Mouse (Mus musculus): Measurements from ENCODE around the gene Pou3f4. TPM values are rescaled to one million over a fixed set of nuclear protein-coding genes. Genes with fewer than 3 reads are reported as not detected.
A peak's percentile ranks its signal among the peaks of the same experiment; 100 is the strongest.
"Not testable (repeated sequence)": the region's sequence is repeated elsewhere in the genome, so short reads cannot be mapped to it uniquely, and the experiment has no call there.

The Pou3f4 gene
- not detected in 2 replicates for polyA plus RNA-seq (2015; fragmentation: Nextera tagmentation; extraction: Ambion mirVana)

- Histone ChIP-seq H3K27ac (no peak within 1 kb of the TSS), H3K27me3 (peaks cover 41% of the 10 kb centered on the region), H3K9me3 (replicated peaks) (no peaks in the 10 kb centered on the region), H3K4me2 (peak within 1 kb of the TSS; percentile 50), H3K4me1 (replicated peaks) (no peaks in the 10 kb centered on the region), H3K4me3 (replicated peaks) (peak within 1 kb of the TSS; percentile 18; the same call in 1 of the 2 replicates), H3K36me3 (no peaks in the 10 kb centered on the region), H3K9ac (no peak within 1 kb of the TSS)
- DNase-seq (no peak), ATAC-seq (ENCODE audit: low read depth) (peak; percentile 58)
- WGBS (ENCODE audit: insufficient replicate concordance): 23% methylated on average over 20 of the region's 20 CpGs
Observed at GRCm38 (mm10) chrX:110814151-110814571, at the start of gene Pou3f4. Pou3f4 (plus strand) TSS chrX:110814280.

- Histone ChIP-seq H3K27ac (no peak overlapping the region), H3K27me3 (no peaks in the 10 kb centered on the region), H3K9ac (no peak overlapping the region), H3K4me2 (no peak overlapping the region), H3K9me3 (replicated peaks) (no peaks in the 10 kb centered on the region), H3K4me3 (replicated peaks) (no peak overlapping the region), H3K4me1 (replicated peaks) (no peaks in the 10 kb centered on the region), H3K36me3 (no peaks in the 10 kb centered on the region)
- ATAC-seq (ENCODE audit: low read depth) (no peak), DNase-seq (no peak)
- WGBS (ENCODE audit: insufficient replicate concordance): 27% methylated on average over 1 of the region's 1 CpGs
Observed at GRCm38 (mm10) chrX:110765939-110766338, 48.1 kb upstream of the Pou3f4 start.

GRCm38 (mm10) chrX:110774807-110775206, 39.3 kb upstream of the Pou3f4 start:
- H3K9ac ChIP-seq; H3K9me3 ChIP-seq (replicated peaks); ATAC-seq (ENCODE audit: low read depth); H3K27me3 ChIP-seq; H3K4me2 ChIP-seq; H3K4me3 ChIP-seq (replicated peaks); H3K27ac ChIP-seq; DNase-seq; H3K4me1 ChIP-seq (replicated peaks); H3K36me3 ChIP-seq: not testable (repeated sequence)

- Histone ChIP-seq H3K4me3 (replicated peaks) (no peak overlapping the region), H3K27me3 (no peaks in the 10 kb centered on the region), H3K36me3 (no peaks in the 10 kb centered on the region), H3K9ac (no peak overlapping the region), H3K4me1 (replicated peaks) (no peaks in the 10 kb centered on the region), H3K27ac (no peak overlapping the region), H3K4me2 (no peak overlapping the region), H3K9me3 (replicated peaks) (no peaks in the 10 kb centered on the region)
- 53% methylated on average over 2 of the region's 2 CpGs for WGBS (ENCODE audit: insufficient replicate concordance)
- DNase-seq (no peak), ATAC-seq (ENCODE audit: low read depth) (no peak)
Observed at GRCm38 (mm10) chrX:110802502-110802901, 11.6 kb upstream of the Pou3f4 start.

GRCm38 (mm10) chrX:110810001-110810578, 4.0 kb upstream of the Pou3f4 start:
- H3K9me3 ChIP-seq (replicated peaks): no peaks in the 10 kb centered on the region
- no peak overlapping the region for H3K9ac ChIP-seq
- no peaks in the 10 kb centered on the region for H3K36me3 ChIP-seq
- no peak overlapping the region for H3K4me2 ChIP-seq
- H3K27me3 ChIP-seq: peaks cover 20% of the 10 kb centered on the region
- H3K4me3 ChIP-seq (replicated peaks): no peak overlapping the region
- H3K27ac ChIP-seq: no peak overlapping the region
- no peaks in the 10 kb centered on the region for H3K4me1 ChIP-seq (replicated peaks)
- no peak for DNase-seq
- no peak for ATAC-seq (ENCODE audit: low read depth)
- WGBS (ENCODE audit: insufficient replicate concordance): 47% methylated on average over 4 of the region's 4 CpGs

GRCm38 (mm10) chrX:110810753-110811506, 3.1 kb upstream of the Pou3f4 start:
- DNase-seq (no peak), ATAC-seq (ENCODE audit: low read depth) (no peak)
- H3K36me3 ChIP-seq: no peaks in the 10 kb centered on the region
- peaks cover 28% of the 10 kb centered on the region for H3K27me3 ChIP-seq
- no peak overlapping the region for H3K9ac ChIP-seq
- H3K9me3 ChIP-seq (replicated peaks): no peaks in the 10 kb centered on the region
- 38% methylated on average over 5 of the region's 5 CpGs for WGBS (ENCODE audit: insufficient replicate concordance)
- no peak overlapping the region for H3K27ac ChIP-seq
- H3K4me2 ChIP-seq: no peak overlapping the region
- H3K4me3 ChIP-seq (replicated peaks): no peak overlapping the region
- H3K4me1 ChIP-seq (replicated peaks): no peaks in the 10 kb centered on the region

GRCm38 (mm10) chrX:110812071-110812470, 2.0 kb upstream of the Pou3f4 start:
- Histone ChIP-seq H3K4me1 (replicated peaks) (no peaks in the 10 kb centered on the region), H3K9ac (no peak overlapping the region), H3K27ac (no peak overlapping the region), H3K36me3 (no peaks in the 10 kb centered on the region), H3K4me3 (replicated peaks) (no peak overlapping the region), H3K27me3 (peaks cover 38% of the 10 kb centered on the region), H3K4me2 (no peak overlapping the region), H3K9me3 (replicated peaks) (no peaks in the 10 kb centered on the region)
- DNase-seq: no peak
- 26% methylated on average over 5 of the region's 5 CpGs for WGBS (ENCODE audit: insufficient replicate concordance)
- no peak for ATAC-seq (ENCODE audit: low read depth)

- peaks cover 41% of the 10 kb centered on the region for H3K27me3 ChIP-seq
- H3K9me3 ChIP-seq (replicated peaks): no peaks in the 10 kb centered on the region
- H3K4me1 ChIP-seq (replicated peaks): no peaks in the 10 kb centered on the region
- no peak overlapping the region for H3K27ac ChIP-seq
- H3K36me3 ChIP-seq: no peaks in the 10 kb centered on the region
- no peak for DNase-seq
- H3K9ac ChIP-seq: no peak overlapping the region
- WGBS (ENCODE audit: insufficient replicate concordance): 17% methylated on average over 5 of the region's 5 CpGs
- ATAC-seq (ENCODE audit: low read depth): no peak
- no peak overlapping the region for H3K4me3 ChIP-seq (replicated peaks)
- H3K4me2 ChIP-seq: no peak overlapping the region
Observed at GRCm38 (mm10) chrX:110813401-110813800, 679 bp upstream of the Pou3f4 start.

- 13% methylated on average over 52 of the region's 52 CpGs for WGBS (ENCODE audit: insufficient replicate concordance)
- no peak overlapping the region for H3K27ac ChIP-seq
- H3K4me2 ChIP-seq: peak overlapping the region; percentile 50
- no peaks in the 10 kb centered on the region for H3K9me3 ChIP-seq (replicated peaks)
- peak overlapping the region; percentile 18; the same call in 1 of the 2 replicates for H3K4me3 ChIP-seq (replicated peaks)
- H3K27me3 ChIP-seq: peaks cover 41% of the 10 kb centered on the region
- no peaks in the 10 kb centered on the region for H3K4me1 ChIP-seq (replicated peaks)
- H3K36me3 ChIP-seq: no peaks in the 10 kb centered on the region
- no peak for DNase-seq
- ATAC-seq (ENCODE audit: low read depth): no peak
- H3K9ac ChIP-seq: no peak overlapping the region
Observed at GRCm38 (mm10) chrX:110814592-110815548, 790 bp downstream of the Pou3f4 start.

- WGBS (ENCODE audit: insufficient replicate concordance): 16% methylated on average over 17 of the region's 18 CpGs
- peak overlapping the region; percentile 50; the same call in 1 of the 2 replicates for H3K4me2 ChIP-seq
Observed at GRCm38 (mm10) chrX:110815549-110815930, 1.5 kb downstream of the Pou3f4 start.

GRCm38 (mm10) chrX:110816609-110817008, 2.5 kb downstream of the Pou3f4 start:
- Histone ChIP-seq H3K27me3 (peaks cover 41% of the 10 kb centered on the region), H3K4me1 (replicated peaks) (no peaks in the 10 kb centered on the region), H3K9ac (no peak overlapping the region), H3K27ac (no peak overlapping the region), H3K4me3 (replicated peaks) (no peak overlapping the region), H3K4me2 (no peak overlapping the region), H3K9me3 (replicated peaks) (no peaks in the 10 kb centered on the region), H3K36me3 (no peaks in the 10 kb centered on the region)
- DNase-seq: no peak
- WGBS (ENCODE audit: insufficient replicate concordance): 15% methylated on average over 16 of the region's 16 CpGs
- no peak for ATAC-seq (ENCODE audit: low read depth)

More at GRCm38 (mm10) chrX:110815549-110815930, 1.5 kb downstream of the Pou3f4 start:
- no peak overlapping the region for H3K9ac ChIP-seq
- no peaks in the 10 kb centered on the region for H3K36me3 ChIP-seq
- no peaks in the 10 kb centered on the region for H3K9me3 ChIP-seq (replicated peaks)
- H3K27me3 ChIP-seq: peaks cover 41% of the 10 kb centered on the region
- H3K4me1 ChIP-seq (replicated peaks): no peaks in the 10 kb centered on the region
- H3K4me3 ChIP-seq (replicated peaks): no peak overlapping the region
- H3K27ac ChIP-seq: no peak overlapping the region
- DNase-seq: no peak
- ATAC-seq (ENCODE audit: low read depth): no peak

All from liver, embryonic 13.5 days (tissue).